28 mouse cellular contexts compared by ENCODE assay signal in the genomic region with DNA sequence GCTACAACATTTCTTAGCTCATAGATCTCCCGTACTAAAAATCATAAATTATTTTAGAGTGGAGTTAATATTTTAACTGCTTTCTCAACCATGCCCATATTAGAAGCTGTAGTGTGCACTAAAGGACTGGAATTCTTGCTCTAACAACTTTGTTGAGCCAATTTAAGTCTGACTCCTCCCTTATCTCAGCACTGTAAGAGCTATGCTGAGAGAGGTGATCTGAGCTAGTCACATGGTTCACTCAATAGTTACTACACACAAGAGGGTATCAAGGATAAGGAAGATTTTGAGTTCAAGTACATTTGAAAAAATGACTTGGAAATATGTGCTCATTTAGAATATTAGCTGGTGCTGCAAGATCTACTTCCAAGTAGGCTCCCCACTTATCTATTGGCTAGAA.
"Had no signal": no experiment of that assay in that cellular context is flagged by ENCODE, and none has a peak within 500 bp of the region (broad histone marks: within the 10 kb centered on the region; RNA-seq: fewer than 3 reads in every experiment).

No protein-coding gene starts in this region.

- H3K9me3 ChIP-seq: embryonic facial prominence, embryonic 10.5 days; embryonic facial prominence, embryonic 12.5 days; embryonic facial prominence, embryonic 13.5 days; embryonic facial prominence, embryonic 15.5 days; forebrain, embryonic 10.5 days; forebrain, embryonic 12.5 days; forebrain, embryonic 13.5 days; forebrain, embryonic 15.5 days had no signal

- H3K4me3 ChIP-seq: embryonic facial prominence, embryonic 10.5 days; embryonic facial prominence, embryonic 12.5 days; embryonic facial prominence, embryonic 13.5 days; embryonic facial prominence, embryonic 15.5 days; erythroblast, embryonic 14.5 days; forebrain, embryonic 10.5 days; forebrain, embryonic 12.5 days; forebrain, embryonic 13.5 days; forebrain, embryonic 15.5 days; gastrocnemius, adult 2 months had no signal

- H3K9ac ChIP-seq: embryonic facial prominence, embryonic 12.5 days; embryonic facial prominence, embryonic 13.5 days; embryonic facial prominence, embryonic 15.5 days; forebrain, embryonic 12.5 days; forebrain, embryonic 13.5 days; forebrain, embryonic 15.5 days; forebrain, postnatal 0 days had no signal

- ATAC-seq: forebrain, embryonic 13.5 days; forebrain, embryonic 14.5 days; forebrain, embryonic 15.5 days; forebrain, embryonic 16.5 days; forebrain, postnatal 0 days had no signal

- H3K4me1 ChIP-seq: embryonic facial prominence, embryonic 10.5 days; embryonic facial prominence, embryonic 12.5 days; embryonic facial prominence, embryonic 13.5 days; embryonic facial prominence, embryonic 15.5 days; forebrain, embryonic 10.5 days; forebrain, embryonic 12.5 days; forebrain, embryonic 13.5 days; forebrain, embryonic 15.5 days had no signal

- H3K36me3 ChIP-seq: embryonic facial prominence, embryonic 10.5 days; embryonic facial prominence, embryonic 12.5 days; embryonic facial prominence, embryonic 13.5 days; embryonic facial prominence, embryonic 15.5 days; forebrain, embryonic 10.5 days; forebrain, embryonic 12.5 days; forebrain, embryonic 15.5 days had no signal

- H3K27me3 ChIP-seq: embryonic facial prominence, embryonic 12.5 days; embryonic facial prominence, embryonic 13.5 days; embryonic facial prominence, embryonic 15.5 days; forebrain, embryonic 12.5 days; forebrain, embryonic 13.5 days; forebrain, embryonic 15.5 days had no signal

- H3K4me2 ChIP-seq: embryonic facial prominence, embryonic 12.5 days; embryonic facial prominence, embryonic 13.5 days; embryonic facial prominence, embryonic 15.5 days; forebrain, embryonic 12.5 days; forebrain, embryonic 13.5 days; forebrain, embryonic 15.5 days had no signal

- DNase-seq: cerebellum, adult 18-20 months; cerebellum, adult 2 months; cerebellum, adult 8-10 months; cerebellum, adult 9-10 months; cerebellum, adult 9-11 months; cerebellum, postnatal 10 days; cerebellum, postnatal 14 days; cerebellum, postnatal 25 days; cerebellum, postnatal 36 days; embryo, embryonic 11 days; forebrain, postnatal 0 days; gastrocnemius, adult 2 months; gastrocnemius, postnatal 10 days; gastrocnemius, postnatal 14 days; gastrocnemius, postnatal 25 days; gastrocnemius, postnatal 36 days; heart, adult 11 months had no signal

- H3K27ac ChIP-seq: embryonic facial prominence, embryonic 10.5 days; embryonic facial prominence, embryonic 12.5 days; embryonic facial prominence, embryonic 13.5 days; embryonic facial prominence, embryonic 15.5 days; forebrain, embryonic 10.5 days; forebrain, embryonic 12.5 days; forebrain, embryonic 13.5 days; forebrain, embryonic 15.5 days; gastrocnemius, adult 2 months had no signal
